Mouse (Mus musculus): ENCODE data around the gene Arl5c. TPM values are rescaled to one million over a fixed set of nuclear protein-coding genes. Genes with fewer than 3 reads are reported as not detected.
A peak's percentile ranks its signal among the peaks of the same experiment; 100 is the strongest.

The Arl5c gene
- polyA plus RNA-seq, 1 experiment from 2014 or later: 7.8 TPM

DNA sequence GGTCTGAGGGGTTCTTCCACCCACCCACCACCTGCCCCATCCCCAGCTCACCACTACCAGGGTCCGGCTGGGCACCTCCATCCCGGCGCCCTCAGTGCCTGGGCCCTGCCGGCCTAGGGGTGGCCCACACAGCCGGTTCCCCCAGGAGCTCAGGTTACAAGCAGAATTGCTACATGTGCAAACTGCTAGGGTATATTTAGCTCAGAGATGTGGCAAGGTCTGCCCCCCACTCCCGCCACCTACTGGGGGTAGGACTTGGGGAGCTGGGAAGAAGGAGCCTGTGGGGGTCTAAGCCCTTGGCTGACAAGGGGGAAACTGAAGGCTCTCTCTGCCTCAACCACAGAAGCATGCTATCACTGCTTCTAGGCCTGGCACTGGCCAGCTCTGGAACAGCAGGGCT is 22.2 kb upstream of the Arl5c start:
- H3K9me3 ChIP-seq: no peaks in the 10 kb centered on the region
- H3K4me2 ChIP-seq: no peak overlapping the region
- 63% methylated on average over 6 of the region's 6 CpGs for WGBS
- ATAC-seq (ENCODE audit: low FRiP score): no peak
- H3K4me1 ChIP-seq: peaks cover 45% of the 10 kb centered on the region
- 0 out of 2 replicates have a peak overlapping the region, but pooled peaks have one; percentile 47 for H3K27ac ChIP-seq
- H3K9ac ChIP-seq: no peak overlapping the region
- H3K4me3 ChIP-seq (replicated peaks): no peak overlapping the region
- no peaks in the 10 kb centered on the region for H3K27me3 ChIP-seq
- peaks cover 36% of the 10 kb centered on the region for H3K36me3 ChIP-seq (replicated peaks)

DNA sequence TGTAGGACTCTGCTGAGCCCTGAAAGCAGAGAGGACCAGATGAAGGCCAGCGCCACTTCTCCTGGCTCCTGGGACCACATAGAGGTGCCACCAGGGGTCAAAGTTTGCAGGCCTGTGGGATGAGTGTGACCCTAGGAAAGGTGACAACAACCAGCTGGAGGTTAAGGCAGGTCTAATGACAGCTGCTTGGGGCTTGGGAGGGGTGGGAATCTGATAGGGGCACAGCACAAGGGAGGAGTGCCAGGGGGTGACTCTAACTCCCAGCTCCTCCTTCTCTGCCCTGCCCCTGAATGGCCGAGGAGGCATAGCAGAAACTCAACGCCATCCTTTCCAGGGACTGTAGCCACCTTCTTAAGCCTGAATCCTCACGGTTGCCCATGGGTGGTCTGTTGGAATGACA is 20.8 kb upstream of the Arl5c start:
- Histone ChIP-seq H3K4me3 (replicated peaks) (no peak overlapping the region), H3K36me3 (replicated peaks) (peaks cover 36% of the 10 kb centered on the region), H3K9me3 (no peaks in the 10 kb centered on the region), H3K27me3 (no peaks in the 10 kb centered on the region; the same call in 1 of the 2 replicates), H3K4me1 (peaks cover 39% of the 10 kb centered on the region), H3K9ac (no peak overlapping the region; the same call in 1 of the 2 replicates), H3K27ac (no peak overlapping the region), H3K4me2 (no peak overlapping the region)
- ATAC-seq (ENCODE audit: low FRiP score): no peak
- WGBS: 80% methylated on average over 4 of the region's 4 CpGs

DNA sequence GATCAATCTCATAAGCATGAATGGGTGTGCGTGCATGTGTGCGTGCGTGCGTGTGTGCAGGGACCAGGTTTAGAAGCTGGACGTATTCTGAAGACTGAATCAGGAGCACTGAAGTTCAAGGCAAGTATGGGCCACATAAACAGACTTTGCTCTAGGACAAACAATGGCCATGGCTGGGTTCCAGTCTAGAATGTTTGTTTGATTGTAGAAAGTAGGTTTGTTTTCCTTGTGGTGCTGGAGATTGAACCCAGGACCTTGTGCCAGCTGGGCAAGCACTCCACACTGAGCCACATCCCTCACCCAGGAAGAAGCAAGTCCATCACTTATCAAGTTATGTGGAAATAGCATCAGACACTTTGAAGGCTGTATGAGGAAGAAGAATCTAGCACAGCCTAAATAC is 20.2 kb upstream of the Arl5c start:
- H3K9me3 ChIP-seq: no peaks in the 10 kb centered on the region
- H3K27ac ChIP-seq: no peak overlapping the region
- ATAC-seq (ENCODE audit: low FRiP score): no peak
- no peak overlapping the region for H3K9ac ChIP-seq
- WGBS: 95% methylated on average over 5 of the region's 5 CpGs
- peaks cover 38% of the 10 kb centered on the region for H3K36me3 ChIP-seq (replicated peaks)
- peaks cover 33% of the 10 kb centered on the region for H3K4me1 ChIP-seq
- H3K4me3 ChIP-seq (replicated peaks): no peak overlapping the region
- H3K4me2 ChIP-seq: no peak overlapping the region
- H3K27me3 ChIP-seq: no peaks in the 10 kb centered on the region; the same call in 1 of the 2 replicates

DNA sequence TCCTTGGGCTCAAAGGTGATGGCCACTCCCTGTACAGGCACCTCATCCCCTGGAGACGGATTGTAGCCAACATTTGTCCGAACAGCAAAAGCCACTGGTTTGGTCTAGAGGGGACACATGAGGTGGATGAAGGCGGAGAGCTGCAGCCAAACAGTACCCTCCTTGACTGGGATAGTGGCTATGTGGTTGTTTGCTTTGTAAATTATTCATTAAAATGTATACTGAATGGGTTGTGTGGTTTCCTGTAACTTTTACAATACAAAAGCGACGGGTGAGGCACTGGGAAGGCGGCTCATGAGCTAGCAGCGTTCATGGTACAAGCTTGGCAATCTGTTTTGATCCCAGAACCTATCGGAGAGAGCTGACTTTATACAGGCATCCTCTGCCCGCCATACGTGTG is 16.9 kb upstream of the Arl5c start:
- no peak overlapping the region for H3K4me3 ChIP-seq (replicated peaks)

DNA sequence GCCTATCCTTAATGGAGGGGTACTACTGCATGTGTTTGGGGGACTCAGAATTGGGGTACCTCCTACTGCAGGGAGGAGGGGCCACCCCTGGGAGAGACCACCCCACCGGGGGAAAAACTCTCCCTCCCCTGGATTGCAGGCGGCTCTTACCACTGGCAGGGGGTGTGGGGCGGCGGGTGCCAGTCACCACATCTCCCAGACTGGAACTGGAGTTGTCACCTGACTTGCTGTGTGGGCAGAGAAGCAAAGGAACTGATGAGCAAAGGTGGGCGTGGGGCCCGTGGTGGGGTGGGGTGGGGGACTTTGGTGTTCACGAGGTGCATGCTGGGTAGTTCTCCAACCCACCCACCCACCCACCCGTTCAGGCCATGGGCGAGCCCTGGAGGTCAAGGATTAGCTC is 15.7 kb upstream of the Arl5c start:
- Histone ChIP-seq H3K4me1 (no peaks in the 10 kb centered on the region), H3K9me3 (no peaks in the 10 kb centered on the region), H3K4me2 (no peak overlapping the region), H3K36me3 (replicated peaks) (peaks cover 67% of the 10 kb centered on the region), H3K9ac (no peak overlapping the region), H3K27me3 (no peaks in the 10 kb centered on the region; the same call in 1 of the 2 replicates), H3K27ac (no peak overlapping the region), H3K4me3 (replicated peaks) (no peak overlapping the region)
- WGBS: 70% methylated on average over 8 of the region's 9 CpGs
- ATAC-seq (ENCODE audit: low FRiP score): no peak

More for the DNA sequence above, 16.9 kb upstream of the Arl5c start:
- Histone ChIP-seq H3K27ac (no peak overlapping the region), H3K27me3 (no peaks in the 10 kb centered on the region; the same call in 1 of the 2 replicates), H3K9ac (no peak overlapping the region), H3K9me3 (no peaks in the 10 kb centered on the region), H3K4me2 (no peak overlapping the region), H3K36me3 (replicated peaks) (peaks cover 68% of the 10 kb centered on the region), H3K4me1 (no peaks in the 10 kb centered on the region)
- ATAC-seq (ENCODE audit: low FRiP score): no peak
- 85% methylated on average over 10 of the region's 10 CpGs for WGBS

DNA sequence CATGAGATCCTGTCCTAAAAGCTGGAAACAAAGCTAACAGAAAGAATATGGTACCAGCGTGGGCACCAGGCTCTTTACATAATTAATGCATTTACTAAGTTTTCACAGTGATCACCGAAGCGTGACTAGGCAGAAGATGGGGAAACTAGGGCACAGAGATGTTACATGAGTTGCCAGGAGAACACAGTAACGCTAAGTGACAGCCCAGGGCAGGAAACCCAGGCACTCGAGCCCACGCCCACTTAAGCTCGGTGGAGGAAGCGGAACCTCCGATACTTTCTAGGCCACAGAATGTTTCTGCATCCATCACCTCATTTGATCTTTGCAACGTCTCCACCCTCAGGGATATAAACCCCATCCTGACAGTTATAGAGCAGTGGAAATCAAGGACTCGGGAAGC is 12.1 kb upstream of the Arl5c start:
- WGBS: 85% methylated on average over 11 of the region's 11 CpGs
- H3K36me3 ChIP-seq (replicated peaks): peaks cover 71% of the 10 kb centered on the region
- H3K9ac ChIP-seq: no peak overlapping the region
- H3K4me1 ChIP-seq: peaks cover 11% of the 10 kb centered on the region
- H3K9me3 ChIP-seq: no peaks in the 10 kb centered on the region
- no peak overlapping the region for H3K27ac ChIP-seq
- H3K27me3 ChIP-seq: peaks cover 5% of the 10 kb centered on the region
- no peak overlapping the region for H3K4me2 ChIP-seq
- ATAC-seq (ENCODE audit: low FRiP score): no peak
- H3K4me3 ChIP-seq (replicated peaks): no peak overlapping the region

DNA sequence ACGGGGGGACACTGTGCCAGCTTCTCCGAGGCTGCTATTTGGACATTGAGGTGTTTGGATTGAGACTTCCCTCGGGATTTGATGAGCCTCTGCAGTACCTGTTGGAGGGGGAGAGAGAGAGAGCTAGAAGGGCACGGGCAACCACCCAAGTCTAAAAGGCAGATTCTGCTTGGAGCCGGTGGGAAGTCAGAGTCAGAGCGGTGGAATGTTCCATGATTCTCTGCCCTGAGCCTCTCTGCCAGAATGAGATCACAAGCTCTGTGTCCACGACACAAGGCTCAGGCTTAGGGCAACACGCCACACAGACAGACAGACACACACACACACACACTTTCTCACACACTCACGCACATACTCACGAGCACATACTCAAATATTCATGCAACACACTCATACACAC is 9.7 kb upstream of the Arl5c start:
- Histone ChIP-seq H3K4me3 (replicated peaks) (no peak overlapping the region), H3K9ac (no peak overlapping the region), H3K36me3 (replicated peaks) (peaks cover 68% of the 10 kb centered on the region), H3K9me3 (no peaks in the 10 kb centered on the region), H3K27ac (no peak overlapping the region), H3K27me3 (peaks cover 27% of the 10 kb centered on the region), H3K4me1 (peaks cover 31% of the 10 kb centered on the region), H3K4me2 (no peak overlapping the region)
- WGBS: 86% methylated on average over 10 of the region's 10 CpGs
- no peak for ATAC-seq (ENCODE audit: low FRiP score)

DNA sequence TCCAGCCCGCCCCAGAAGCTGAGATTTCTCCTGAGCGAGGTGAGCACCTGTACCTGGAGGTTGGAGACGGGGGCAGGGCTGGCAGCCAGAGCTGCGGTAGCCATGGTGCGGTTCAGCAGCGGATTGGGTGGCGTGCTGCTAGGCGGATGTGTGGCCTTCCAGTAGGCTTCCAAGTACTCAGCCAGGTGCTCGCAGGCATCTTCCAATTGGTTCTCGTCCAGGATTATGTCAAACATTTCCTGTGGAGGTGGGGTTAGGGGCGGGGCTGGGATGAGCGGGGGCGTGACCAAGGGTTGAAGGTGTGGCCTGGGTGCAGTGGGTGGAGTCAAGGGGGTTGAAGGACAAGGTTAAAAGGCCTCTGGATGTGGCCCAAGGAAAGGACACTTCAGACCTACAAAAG is 9.1 kb upstream of the Arl5c start:
- no peak for ATAC-seq (ENCODE audit: low FRiP score)
- H3K36me3 ChIP-seq (replicated peaks): peaks cover 61% of the 10 kb centered on the region
- no peak overlapping the region for H3K27ac ChIP-seq
- WGBS: 52% methylated on average over 13 of the region's 13 CpGs
- H3K4me2 ChIP-seq: no peak overlapping the region
- peaks cover 33% of the 10 kb centered on the region for H3K27me3 ChIP-seq
- H3K4me3 ChIP-seq (replicated peaks): no peak overlapping the region
- no peaks in the 10 kb centered on the region for H3K9me3 ChIP-seq
- H3K4me1 ChIP-seq: peaks cover 36% of the 10 kb centered on the region
- no peak overlapping the region for H3K9ac ChIP-seq

DNA sequence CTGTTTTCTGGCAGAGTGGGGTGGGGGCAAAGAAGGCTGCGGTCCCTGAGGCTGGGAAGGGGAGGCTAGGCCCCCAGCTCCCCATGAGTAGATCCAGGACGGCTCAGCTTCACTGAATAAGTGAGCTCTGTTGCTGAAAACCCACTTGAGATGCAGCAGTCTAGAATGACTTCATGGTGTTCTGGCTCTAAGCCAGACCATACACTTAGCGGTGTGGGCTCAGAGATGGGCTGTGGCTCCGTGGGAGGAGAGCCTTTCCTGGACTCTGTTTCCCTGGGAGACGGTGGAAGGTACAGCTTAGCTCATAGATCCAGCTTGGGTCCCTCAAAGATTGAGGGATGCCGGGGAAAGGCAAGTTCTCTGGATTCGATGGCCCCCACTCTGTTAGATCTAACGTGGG is 8.2 kb upstream of the Arl5c start:
- H3K27ac ChIP-seq: peak overlapping the region; percentile 20; the same call in 1 of the 2 replicates
- peaks cover 42% of the 10 kb centered on the region for H3K27me3 ChIP-seq

DNA sequence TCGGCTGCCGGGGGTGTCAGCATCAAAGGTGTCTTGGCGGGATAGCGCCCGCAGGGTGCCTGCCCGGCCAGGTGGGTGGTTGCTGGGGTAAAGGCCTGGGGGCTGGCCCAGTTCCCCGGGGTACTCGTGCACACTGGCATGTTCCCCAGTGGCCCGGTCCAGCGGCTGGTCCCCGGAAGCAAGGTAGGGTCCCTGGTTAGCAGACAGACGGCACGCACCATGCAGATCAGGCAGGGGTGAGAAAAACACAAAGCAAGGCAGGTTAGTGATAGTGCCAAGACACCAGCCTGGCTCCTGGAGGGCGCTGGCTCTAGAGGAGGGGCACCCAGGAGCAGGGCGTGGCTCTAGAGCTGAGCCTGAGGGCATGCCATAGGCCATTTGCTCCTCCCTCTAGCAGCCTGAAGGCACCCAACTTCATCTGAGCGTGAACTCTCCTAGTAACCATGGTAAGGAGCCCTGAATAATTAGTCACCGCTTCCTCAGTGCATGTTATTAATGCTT is 7.2 kb upstream of the Arl5c start:
- WGBS: 31% methylated on average over 17 of the region's 17 CpGs
- 0 out of 2 replicates have a peak overlapping the region, but pooled peaks have one; percentile 7 for H3K4me3 ChIP-seq (replicated peaks)
- H3K4me1 ChIP-seq: peaks cover 36% of the 10 kb centered on the region
- no peaks in the 10 kb centered on the region for H3K9me3 ChIP-seq
- ATAC-seq (ENCODE audit: low FRiP score): peak; percentile 44; the same call in 1 of the 2 replicates
- H3K36me3 ChIP-seq (replicated peaks): peaks cover 43% of the 10 kb centered on the region
- H3K27ac ChIP-seq: peak overlapping the region; percentile 19; the same call in 1 of the 2 replicates
- H3K4me2 ChIP-seq: peak overlapping the region; percentile 29
- peaks cover 45% of the 10 kb centered on the region for H3K27me3 ChIP-seq
- H3K9ac ChIP-seq: 0 out of 2 replicates have a peak overlapping the region, but pooled peaks have one; percentile 26

More for the DNA sequence above, 8.2 kb upstream of the Arl5c start:
- ATAC-seq (ENCODE audit: low FRiP score): 0 out of 2 replicates have a peak, but pooled peaks have one; percentile 19
- Histone ChIP-seq H3K4me3 (replicated peaks) (no peak overlapping the region), H3K9ac (no peak overlapping the region), H3K9me3 (no peaks in the 10 kb centered on the region), H3K4me2 (no peak overlapping the region), H3K4me1 (peaks cover 36% of the 10 kb centered on the region), H3K36me3 (replicated peaks) (peaks cover 52% of the 10 kb centered on the region)
- 66% methylated on average over 8 of the region's 8 CpGs for WGBS

DNA sequence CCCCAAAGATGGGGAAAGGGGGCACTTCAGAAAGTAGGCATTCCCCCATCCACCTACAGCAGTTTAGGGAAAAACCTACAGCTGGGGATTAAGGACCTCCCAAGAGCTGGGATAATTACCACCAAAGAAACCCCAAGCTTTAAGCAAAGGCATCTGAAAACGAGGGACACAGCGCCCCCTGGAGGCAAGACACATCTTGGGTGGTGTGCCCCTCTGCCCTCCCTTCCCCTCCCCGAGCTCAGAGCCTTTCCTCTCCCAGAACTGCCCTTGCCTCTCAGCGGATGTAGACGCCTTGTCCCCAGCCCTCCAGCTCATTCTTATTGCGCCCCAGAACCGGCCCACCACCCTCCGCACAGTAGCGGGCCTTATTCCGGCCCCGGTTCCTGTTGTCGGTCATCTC is 6.6 kb upstream of the Arl5c start:
- H3K36me3 ChIP-seq (replicated peaks): peaks cover 37% of the 10 kb centered on the region
- no peak overlapping the region for H3K4me3 ChIP-seq (replicated peaks)
- peak overlapping the region; percentile 29 for H3K4me2 ChIP-seq
- H3K9me3 ChIP-seq: no peaks in the 10 kb centered on the region
- ATAC-seq (ENCODE audit: low FRiP score): peak; percentile 11; the same call in 1 of the 2 replicates
- H3K9ac ChIP-seq: 0 out of 2 replicates have a peak overlapping the region, but pooled peaks have one; percentile 26
- peaks cover 36% of the 10 kb centered on the region for H3K4me1 ChIP-seq
- no peak overlapping the region for H3K27ac ChIP-seq
- H3K27me3 ChIP-seq: peaks cover 49% of the 10 kb centered on the region
- 5% methylated on average over 12 of the region's 12 CpGs for WGBS

DNA sequence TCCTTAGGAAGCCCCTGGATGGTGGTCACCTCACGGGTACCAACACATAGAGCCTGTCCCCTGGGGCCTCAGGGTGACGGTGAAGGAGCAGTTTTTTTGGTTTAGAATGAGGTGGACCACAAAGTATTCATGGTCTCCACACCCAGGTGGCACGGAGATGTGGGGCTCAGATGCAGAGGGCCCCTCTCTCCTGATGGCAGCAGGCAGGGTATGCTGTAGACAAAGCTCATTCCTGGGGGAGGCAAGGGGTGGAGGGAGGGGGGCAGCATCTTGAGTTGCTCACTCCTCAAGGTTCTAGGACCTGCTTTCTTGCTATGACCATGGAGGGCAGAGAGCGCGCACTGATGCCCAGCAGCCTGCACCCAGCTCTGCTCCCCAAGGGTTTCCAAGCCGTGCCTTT is 6.0 kb upstream of the Arl5c start:
- WGBS: 51% methylated on average over 6 of the region's 6 CpGs
- H3K27me3 ChIP-seq: peaks cover 49% of the 10 kb centered on the region
- no peak overlapping the region for H3K27ac ChIP-seq

DNA sequence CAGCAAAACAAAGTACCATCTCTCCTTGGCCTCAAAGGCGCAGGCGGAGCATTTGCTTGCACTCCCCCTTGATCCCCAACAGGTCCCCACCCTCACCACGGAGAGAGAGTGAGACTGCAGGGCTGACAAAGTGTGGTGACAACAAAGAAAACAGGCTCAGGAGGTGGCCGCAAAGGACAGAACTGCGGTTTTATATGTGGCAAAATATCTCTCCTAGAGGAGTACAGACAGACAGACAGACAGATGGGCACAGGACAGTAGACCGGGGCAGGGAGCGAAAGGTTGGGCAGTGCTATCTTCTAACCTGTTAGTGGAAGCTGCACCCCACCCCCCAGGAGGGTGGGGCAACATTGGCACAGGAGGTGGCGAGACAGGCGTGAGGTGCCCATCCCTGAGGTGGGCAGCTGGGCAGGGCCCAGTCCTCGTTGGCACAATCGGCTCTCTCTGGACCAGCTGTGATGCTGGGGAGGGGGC is 5.4 kb upstream of the Arl5c start:
- Histone ChIP-seq H3K4me3 (replicated peaks) (no peak overlapping the region), H3K9me3 (no peaks in the 10 kb centered on the region), H3K27me3 (peaks cover 54% of the 10 kb centered on the region), H3K27ac (no peak overlapping the region), H3K36me3 (replicated peaks) (peaks cover 28% of the 10 kb centered on the region), H3K9ac (no peak overlapping the region; the same call in 1 of the 2 replicates), H3K4me2 (no peak overlapping the region), H3K4me1 (peaks cover 36% of the 10 kb centered on the region)
- ATAC-seq (ENCODE audit: low FRiP score): no peak
- 34% methylated on average over 11 of the region's 11 CpGs for WGBS

More for the DNA sequence above, 6.0 kb upstream of the Arl5c start:
- no peak for ATAC-seq (ENCODE audit: low FRiP score)
- Histone ChIP-seq H3K36me3 (replicated peaks) (peaks cover 32% of the 10 kb centered on the region), H3K4me3 (replicated peaks) (no peak overlapping the region), H3K4me2 (no peak overlapping the region; the same call in 1 of the 2 replicates), H3K9ac (no peak overlapping the region; the same call in 1 of the 2 replicates), H3K9me3 (no peaks in the 10 kb centered on the region), H3K4me1 (peaks cover 36% of the 10 kb centered on the region)

Measured in forebrain, embryonic 12.5 days (tissue).